Mouse (Mus musculus): ENCODE data around the gene Slit3. TPM values are rescaled to one million over a fixed set of nuclear protein-coding genes. Genes with fewer than 3 reads are reported as not detected.

Gene Slit3
- polyA plus RNA-seq, 1 experiment from 2014 or later, result 4.8 TPM

GRCm38 (mm10) chr11:35292228-35292747 lies 171.3 kb downstream of the Slit3 start:
- no peak overlapping the region for H3K27ac ChIP-seq (ENCODE audit: low read depth, low read length)
- TF ChIP-seq CTCF (IDR thresholded peaks at IDR 0.05; ENCODE audit: low read depth), result no peak
- H3K4me3 ChIP-seq (ENCODE audit: low read depth, low read length), result no peak overlapping the region
- no peak for ATAC-seq
- H3K4me1 ChIP-seq (replicated peaks; ENCODE audit: control insufficient read depth, insufficient read depth, low read length), result 0 out of 2 replicates have a peak, but pooled peaks cover 6% of the 10 kb centered on the region
- 88% methylated on average over 8 of the region's 8 CpGs for WGBS
- H3K9ac ChIP-seq (ENCODE audit: low read depth, low read length), result no peak overlapping the region
- H3K27me3 ChIP-seq (replicated peaks; ENCODE audit: control insufficient read depth, insufficient read depth, low read length), result no peaks in the 10 kb centered on the region
- no peaks in the 10 kb centered on the region for H3K36me3 ChIP-seq (ENCODE audit: control insufficient read depth, insufficient read depth)
- H3K4me2 ChIP-seq (replicated peaks; ENCODE audit: low read depth), result no peak overlapping the region
- no peaks in the 10 kb centered on the region for H3K9me3 ChIP-seq (ENCODE audit: control insufficient read depth)

GRCm38 (mm10) chr11:35293197-35293596 lies 172.2 kb downstream of the Slit3 start:
- H3K9ac ChIP-seq (ENCODE audit: low read depth, low read length), result no peak overlapping the region
- ATAC-seq, result no peak
- H3K27ac ChIP-seq (ENCODE audit: low read depth, low read length), result no peak overlapping the region
- H3K9me3 ChIP-seq (ENCODE audit: control insufficient read depth), result no peaks in the 10 kb centered on the region
- 71% methylated on average over 5 of the region's 5 CpGs for WGBS
- H3K4me2 ChIP-seq (replicated peaks; ENCODE audit: low read depth), result no peak overlapping the region
- H3K36me3 ChIP-seq (ENCODE audit: control insufficient read depth, insufficient read depth), result no peaks in the 10 kb centered on the region
- no peak for TF ChIP-seq CTCF (IDR thresholded peaks at IDR 0.05; ENCODE audit: low read depth)
- no peak overlapping the region for H3K4me3 ChIP-seq (ENCODE audit: low read depth, low read length)
- H3K4me1 ChIP-seq (replicated peaks; ENCODE audit: control insufficient read depth, insufficient read depth, low read length), result 0 out of 2 replicates have a peak, but pooled peaks cover 6% of the 10 kb centered on the region
- H3K27me3 ChIP-seq (replicated peaks; ENCODE audit: control insufficient read depth, insufficient read depth, low read length), result no peaks in the 10 kb centered on the region

- no peak overlapping the region for H3K4me3 ChIP-seq (ENCODE audit: low read depth, low read length)
- no peaks in the 10 kb centered on the region for H3K36me3 ChIP-seq (ENCODE audit: control insufficient read depth, insufficient read depth)
- H3K27ac ChIP-seq (ENCODE audit: low read depth, low read length), result no peak overlapping the region
- no peaks in the 10 kb centered on the region for H3K9me3 ChIP-seq (ENCODE audit: control insufficient read depth)
- H3K27me3 ChIP-seq (replicated peaks; ENCODE audit: control insufficient read depth, insufficient read depth, low read length), result no peaks in the 10 kb centered on the region
- TF ChIP-seq CTCF (IDR thresholded peaks at IDR 0.05; ENCODE audit: low read depth), result no peak
- whole genome bisulfite sequencing, result 42% methylated on average over 7 of the region's 7 CpGs
- H3K9ac ChIP-seq (ENCODE audit: low read depth, low read length), result no peak overlapping the region
- no peak overlapping the region for H3K4me2 ChIP-seq (replicated peaks; ENCODE audit: low read depth)
- ATAC-seq, result no peak
- 0 out of 2 replicates have a peak, but pooled peaks cover 6% of the 10 kb centered on the region for H3K4me1 ChIP-seq (replicated peaks; ENCODE audit: control insufficient read depth, insufficient read depth, low read length)
Measured at GRCm38 (mm10) chr11:35294670-35295069, 173.6 kb downstream of the Slit3 start.

GRCm38 (mm10) chr11:35295162-35295799 lies 174.3 kb downstream of the Slit3 start:
- no peak overlapping the region for H3K27ac ChIP-seq (ENCODE audit: low read depth, low read length)
- no peak overlapping the region for H3K4me2 ChIP-seq (replicated peaks; ENCODE audit: low read depth)
- no peak overlapping the region for H3K4me3 ChIP-seq (ENCODE audit: low read depth, low read length)
- no peaks in the 10 kb centered on the region for H3K36me3 ChIP-seq (ENCODE audit: control insufficient read depth, insufficient read depth)
- H3K9ac ChIP-seq (ENCODE audit: low read depth, low read length), result no peak overlapping the region
- no peaks in the 10 kb centered on the region for H3K27me3 ChIP-seq (replicated peaks; ENCODE audit: control insufficient read depth, insufficient read depth, low read length)
- no peaks in the 10 kb centered on the region for H3K9me3 ChIP-seq (ENCODE audit: control insufficient read depth)
- WGBS, result 48% methylated on average over 3 of the region's 3 CpGs
- TF ChIP-seq CTCF (IDR thresholded peaks at IDR 0.05; ENCODE audit: low read depth), result no peak
- H3K4me1 ChIP-seq (replicated peaks; ENCODE audit: control insufficient read depth, insufficient read depth, low read length), result 0 out of 2 replicates have a peak, but pooled peaks cover 6% of the 10 kb centered on the region
- peak; percentile 53; the same call in 1 of the 2 replicates for ATAC-seq

- WGBS, result 93% methylated on average over 5 of the region's 5 CpGs
Measured at GRCm38 (mm10) chr11:35296803-35297202, 175.8 kb downstream of the Slit3 start.

GRCm38 (mm10) chr11:35297319-35297718 lies 176.3 kb downstream of the Slit3 start:
- no peak for ATAC-seq
- TF ChIP-seq CTCF (IDR thresholded peaks at IDR 0.05; ENCODE audit: low read depth), result no peak
- Histone ChIP-seq H3K36me3 (ENCODE audit: control insufficient read depth, insufficient read depth) (no peaks in the 10 kb centered on the region), H3K9ac (ENCODE audit: low read depth, low read length) (no peak overlapping the region), H3K4me1 (replicated peaks; ENCODE audit: control insufficient read depth, insufficient read depth, low read length) (0 out of 2 replicates have a peak, but pooled peaks cover 6% of the 10 kb centered on the region), H3K4me3 (ENCODE audit: low read depth, low read length) (no peak overlapping the region), H3K4me2 (replicated peaks; ENCODE audit: low read depth) (no peak overlapping the region), H3K9me3 (ENCODE audit: control insufficient read depth) (no peaks in the 10 kb centered on the region), H3K27ac (ENCODE audit: low read depth, low read length) (no peak overlapping the region), H3K27me3 (replicated peaks; ENCODE audit: control insufficient read depth, insufficient read depth, low read length) (no peaks in the 10 kb centered on the region)
- WGBS, result 53% methylated on average over 5 of the region's 5 CpGs

More at GRCm38 (mm10) chr11:35296803-35297202, 175.8 kb downstream of the Slit3 start:
- 0 out of 2 replicates have a peak, but pooled peaks cover 6% of the 10 kb centered on the region for H3K4me1 ChIP-seq (replicated peaks; ENCODE audit: control insufficient read depth, insufficient read depth, low read length)
- no peak overlapping the region for H3K4me2 ChIP-seq (replicated peaks; ENCODE audit: low read depth)
- H3K4me3 ChIP-seq (ENCODE audit: low read depth, low read length), result no peak overlapping the region
- H3K9me3 ChIP-seq (ENCODE audit: control insufficient read depth), result no peaks in the 10 kb centered on the region
- no peak for ATAC-seq
- H3K36me3 ChIP-seq (ENCODE audit: control insufficient read depth, insufficient read depth), result no peaks in the 10 kb centered on the region
- H3K9ac ChIP-seq (ENCODE audit: low read depth, low read length), result no peak overlapping the region
- no peak for TF ChIP-seq CTCF (IDR thresholded peaks at IDR 0.05; ENCODE audit: low read depth)
- H3K27me3 ChIP-seq (replicated peaks; ENCODE audit: control insufficient read depth, insufficient read depth, low read length), result no peaks in the 10 kb centered on the region
- no peak overlapping the region for H3K27ac ChIP-seq (ENCODE audit: low read depth, low read length)

All from intestine, postnatal 0 days (tissue).